Mouse (Mus musculus) liver, adult 2 months (tissue): ENCODE results near the gene Cemip2.

Source experiments
- CTCF ChIP-seq: fragments of 200-500 bp; IDR thresholded peaks from 2 replicates; pipeline ENCODE4 v1.5.1; 2011; ENCODE audit warnings: low read depth, low read length, control low read depth
- POLR2A ChIP-seq: fragments of 200-500 bp; IDR thresholded peaks from 2 replicates; pipeline ENCODE4 v1.6.1; 2011; ENCODE audit warnings: low read length, control low read depth; ENCODE audit not compliant: insufficient read depth; ENCODE audit errors: extremely low read depth

DNA sequence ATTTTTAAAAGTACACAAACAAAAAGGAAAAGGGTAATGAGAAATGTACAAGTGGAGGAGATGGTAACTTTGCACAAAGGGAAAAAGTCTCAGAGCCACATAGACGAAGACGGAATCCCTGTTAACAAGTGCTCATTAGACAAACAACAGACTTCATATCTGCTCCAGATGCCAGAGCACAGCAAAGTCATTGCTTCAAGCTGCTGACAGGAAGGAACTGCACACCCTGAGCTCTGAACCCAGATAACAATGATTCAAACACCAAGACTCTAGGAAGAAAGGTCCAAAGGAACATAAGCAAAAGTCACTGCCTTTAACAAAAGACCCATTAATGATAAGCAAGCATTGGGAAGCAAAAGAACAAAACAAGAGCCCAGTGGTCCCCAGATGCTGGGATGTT lies 112.6 kb downstream of the Cemip2 start:
- TF ChIP-seq POLR2A (no peak), CTCF (no peak)
